Mouse (Mus musculus): ENCODE results near the gene Nkd2.

- TF ChIP-seq CTCF (conservative IDR thresholded peaks at IDR 0.05; ENCODE audit: low read length) (no peak), NANOG (IDR thresholded peaks at IDR 0.05; ENCODE audit: borderline replicate concordance, low read length) (no peak), POU5F1 (IDR thresholded peaks at IDR 0.05; ENCODE audit: borderline replicate concordance, low read length) (no peak)
Observed at GRCm38 (mm10) chr13:73835791-73836190, 11.6 kb downstream of the Nkd2 start.
